Mouse (Mus musculus) erythroblast, embryonic 14.5 days (primary cell): ENCODE measurements around the gene Wnk1.

Source experiments
- GATA1 ChIP-seq: IDR thresholded peaks from 2 replicates; pipeline ENCODE4 v1.6.1; 2012; ENCODE audit warnings: low read length, inconsistent platforms, mixed read lengths
- TAL1 ChIP-seq: IDR thresholded peaks from 3 replicates; pipeline ENCODE4 v1.6.1; 2012; ENCODE audit warnings: low read length, inconsistent platforms, mixed read lengths

GRCm38 (mm10) chr6:120083442-120083841 lies 45.0 kb upstream of the Wnk1 start:
- TF ChIP-seq GATA1 (no peak), TAL1 (no peak)
